10 mouse cellular contexts compared by ENCODE assay signal in genomic region chr11:5095877-5096276, GRCm38 (mm10). TPM values are rescaled to one million over a fixed set of nuclear protein-coding genes. Genes with fewer than 3 reads are reported as not detected.
A peak's percentile ranks its signal among the peaks of the same experiment; 100 is the strongest.
DNase-seq lines count a peak whose midpoint lies in the region; ATAC-seq and TF ChIP-seq lines count a peak whose summit lies in the region.
"Had no signal": no experiment of that assay in that cellular context is flagged by ENCODE, and none has a peak within 500 bp of the region (broad histone marks: within the 10 kb centered on the region; RNA-seq: fewer than 3 reads in every experiment).

No protein-coding gene starts in this region.

- intact Hi-C loops in left cerebral cortex, adult 2 months (cut with DNase I) = loop anchor here (5.0 kb wide), 1 partner anchor 666 kb away; the partner anchor contains the start of gene Urgcp

- peak in 1 of 2 experiments; percentile 42; a peak in 2 of 4 replicates for TF ChIP-seq POLR2A in MEL (IDR thresholded peaks at IDR 0.05; ENCODE audit: control insufficient read depth in 1 of 2, insufficient read depth in 1 of 2, low read depth in 1 of 2, low read length in 2 of 2, poor library complexity in 1 of 2)

- H3K9me3 ChIP-seq in forebrain, embryonic 13.5 days (replicated peaks) = no peaks in the 10 kb centered on the region
- H3K9me3 ChIP-seq in forebrain, postnatal 0 days (ENCODE audit: low read length) = no peaks in the 10 kb centered on the region
- no peaks in the 10 kb centered on the region for H3K9me3 ChIP-seq in limb, embryonic 11.5 days (ENCODE audit: control insufficient read depth, low read length)
- H3K9me3 ChIP-seq in limb, embryonic 10.5 days (replicated peaks) = no peaks in the 10 kb centered on the region
- H3K9me3 ChIP-seq in MEL (replicated peaks; ENCODE audit: insufficient read depth, low read length) = no peaks in the 10 kb centered on the region
- no peaks in the 10 kb centered on the region for H3K9me3 ChIP-seq in limb, embryonic 15.5 days

- H3K27me3 ChIP-seq in forebrain, embryonic 13.5 days = no peaks in the 10 kb centered on the region
- no peaks in the 10 kb centered on the region for H3K27me3 ChIP-seq in forebrain, postnatal 0 days (ENCODE audit: insufficient read depth, low read length)
- no peaks in the 10 kb centered on the region for H3K27me3 ChIP-seq in limb, embryonic 11.5 days (ENCODE audit: control insufficient read depth, insufficient read depth, low read length)
- no peaks in the 10 kb centered on the region for H3K27me3 ChIP-seq in limb, embryonic 10.5 days (ENCODE audit: low read depth, poor library complexity, severe bottlenecking)
- no peaks in the 10 kb centered on the region for H3K27me3 ChIP-seq in MEL (ENCODE audit: control insufficient read depth in 1 of 2, insufficient read depth in 2 of 2, low read length in 2 of 2)
- H3K27me3 ChIP-seq in limb, embryonic 15.5 days = no peaks in the 10 kb centered on the region

- no peak; a peak in 1 of 4 replicates for TF ChIP-seq EP300 in MEL (IDR thresholded peaks at IDR 0.05; ENCODE audit: low read depth in 1 of 2, low read length in 2 of 2)

- no peak for DNase-seq in forebrain, postnatal 0 days
- no peak for DNase-seq in limb, embryonic 11.5 days (ENCODE audit: low spot score)
- DNase-seq in limb, embryonic 10.5 days (ENCODE audit: low spot score) = no peak
- DNase-seq in MEL (ENCODE audit: low read depth, low spot score) = no peak
- DNase-seq in left cerebral cortex, adult 2 months (ENCODE audit: extremely low spot score in 1 of 2, low spot score in 2 of 2) = no peak
- no peak for DNase-seq in gastrocnemius, postnatal 4 days (ENCODE audit: low spot score in 2 of 2)
- DNase-seq: right cerebral cortex, adult 18-20 months had no signal

- H3K79me2 ChIP-seq in MEL (ENCODE audit: control insufficient read depth, insufficient read depth, low read length, poor library complexity) = peaks cover 87% of the 10 kb centered on the region

- H3K27ac ChIP-seq in forebrain, embryonic 13.5 days = no peak overlapping the region
- H3K27ac ChIP-seq in forebrain, postnatal 0 days (ENCODE audit: low read depth, low read length) = no peak overlapping the region
- no peak overlapping the region for H3K27ac ChIP-seq in limb, embryonic 11.5 days (replicated peaks; ENCODE audit: low read depth, low read length)
- H3K27ac ChIP-seq in limb, embryonic 10.5 days = no peak overlapping the region
- 0 out of 2 replicates have a peak overlapping the region, but pooled peaks have one; percentile 4 for H3K27ac ChIP-seq in MEL (ENCODE audit: control insufficient read depth, low read depth, low read length)
- no peak overlapping the region for H3K27ac ChIP-seq in limb, embryonic 15.5 days
- no peak overlapping the region for H3K27ac ChIP-seq in left cerebral cortex, adult 2 months
- H3K27ac ChIP-seq: macrophage had no signal

- ATAC-seq in forebrain, embryonic 13.5 days = no peak
- no peak for ATAC-seq in forebrain, postnatal 0 days
- no peak for ATAC-seq in limb, embryonic 11.5 days (ENCODE audit: insufficient number of reproducible peaks, low FRiP score, low TSS enrichment, low read depth)
- ATAC-seq in limb, embryonic 15.5 days (ENCODE audit: insufficient number of reproducible peaks, low FRiP score, low TSS enrichment, low read depth) = no peak

- WGBS in forebrain, embryonic 13.5 days = 80% methylated on average over 5 of the region's 5 CpGs
- 66% methylated on average over 5 of the region's 5 CpGs for WGBS in forebrain, postnatal 0 days
- WGBS in limb, embryonic 11.5 days = 83% methylated on average over 5 of the region's 5 CpGs
- 87% methylated on average over 5 of the region's 5 CpGs for WGBS in limb, embryonic 10.5 days
- WGBS in limb, embryonic 15.5 days = 70% methylated on average over 5 of the region's 5 CpGs

- TF ChIP-seq RAD21 in MEL (IDR thresholded peaks at IDR 0.05; ENCODE audit: low read depth, low read length) = no peak

- TF ChIP-seq CTCF in forebrain, postnatal 0 days (IDR thresholded peaks at IDR 0.05; ENCODE audit: low read depth) = no peak
- TF ChIP-seq CTCF in MEL (IDR thresholded peaks at IDR 0.05 in 2 of 3, conservative IDR thresholded peaks at IDR 0.05 in 1 of 3; ENCODE audit: control insufficient read depth in 1 of 3, insufficient read depth in 1 of 3, low read depth in 2 of 3, low read length in 3 of 3, poor library complexity in 1 of 3, severe bottlenecking in 1 of 3) = no peak
- no peak for TF ChIP-seq CTCF in left cerebral cortex, adult 2 months (IDR thresholded peaks at IDR 0.05)

- H3K4me2 ChIP-seq in forebrain, embryonic 13.5 days = peak overlapping the region; percentile 85; the same call in 1 of the 2 replicates
- no peak overlapping the region for H3K4me2 ChIP-seq in forebrain, postnatal 0 days (ENCODE audit: low read depth)
- no peak overlapping the region for H3K4me2 ChIP-seq in limb, embryonic 11.5 days (ENCODE audit: low read depth, severe bottlenecking)
- H3K4me2 ChIP-seq in limb, embryonic 15.5 days = no peak overlapping the region

- H3K4me1 ChIP-seq in forebrain, embryonic 13.5 days = peaks cover 35% of the 10 kb centered on the region
- H3K4me1 ChIP-seq in forebrain, postnatal 0 days (ENCODE audit: insufficient read depth) = peaks cover 14% of the 10 kb centered on the region; the same call in 1 of the 2 replicates
- H3K4me1 ChIP-seq in limb, embryonic 11.5 days (ENCODE audit: control insufficient read depth, insufficient read depth, low read length) = peaks cover 9% of the 10 kb centered on the region
- peaks cover 24% of the 10 kb centered on the region for H3K4me1 ChIP-seq in limb, embryonic 10.5 days
- H3K4me1 ChIP-seq in MEL (ENCODE audit: control insufficient read depth in 1 of 2, insufficient read depth in 2 of 2, low read length in 2 of 2) = peaks cover 6 to 18% of the 10 kb centered on the region in 2 experiments
- peaks cover 19% of the 10 kb centered on the region for H3K4me1 ChIP-seq in limb, embryonic 15.5 days

- peaks cover 18% of the 10 kb centered on the region for H3K36me3 ChIP-seq in forebrain, embryonic 13.5 days (ENCODE audit: poor library complexity, severe bottlenecking)
- peaks cover 14% of the 10 kb centered on the region for H3K36me3 ChIP-seq in forebrain, postnatal 0 days (ENCODE audit: insufficient read depth)
- H3K36me3 ChIP-seq in limb, embryonic 11.5 days (ENCODE audit: control insufficient read depth, insufficient read depth, low read length) = peaks cover 7% of the 10 kb centered on the region; the same call in 1 of the 2 replicates
- H3K36me3 ChIP-seq in limb, embryonic 10.5 days = peaks cover 56% of the 10 kb centered on the region
- peaks cover 43 to 59% of the 10 kb centered on the region in 2 experiments for H3K36me3 ChIP-seq in MEL (ENCODE audit: control insufficient read depth in 1 of 2, insufficient read depth in 2 of 2, low read length in 2 of 2)
- peaks cover 12% of the 10 kb centered on the region for H3K36me3 ChIP-seq in limb, embryonic 15.5 days

- no peak overlapping the region for H3K4me3 ChIP-seq in forebrain, embryonic 13.5 days
- no peak overlapping the region for H3K4me3 ChIP-seq in forebrain, postnatal 0 days (ENCODE audit: low read depth, low read length)
- H3K4me3 ChIP-seq in limb, embryonic 11.5 days (ENCODE audit: low read depth, low read length) = 0 out of 2 replicates have a peak overlapping the region, but pooled peaks have one; percentile 3
- H3K4me3 ChIP-seq in limb, embryonic 10.5 days = no peak overlapping the region
- H3K4me3 ChIP-seq in MEL (ENCODE audit: control insufficient read depth in 1 of 2, insufficient read depth in 1 of 2, low read depth in 2 of 2, low read length in 2 of 2) = peak overlapping the region in 1 of 2 experiments; percentile 35; a peak in 3 of 4 replicates
- H3K4me3 ChIP-seq in limb, embryonic 15.5 days = 0 out of 2 replicates have a peak overlapping the region, but pooled peaks have one; percentile 0
- H3K4me3 ChIP-seq in left cerebral cortex, adult 2 months = no peak overlapping the region

- H3K9ac ChIP-seq in forebrain, embryonic 13.5 days = no peak overlapping the region
- H3K9ac ChIP-seq in forebrain, postnatal 0 days = no peak overlapping the region
- H3K9ac ChIP-seq in limb, embryonic 11.5 days (ENCODE audit: low read length) = no peak overlapping the region
- H3K9ac ChIP-seq in MEL (ENCODE audit: control insufficient read depth, low read depth, low read length, poor library complexity, severe bottlenecking) = peak overlapping the region; percentile 99; the same call in 1 of the 2 replicates
- no peak overlapping the region for H3K9ac ChIP-seq in limb, embryonic 15.5 days

RNA-seq across cellular contexts. Expression of gene Rhbdd3, which starts 2.8 kb away (rescaled TPM):
- polyA plus RNA-seq in forebrain, embryonic 13.5 days (2015; fragmentation: Nextera tagmentation; extraction: Ambion mirVana) = 25.8 and 26.3 TPM in 2 replicates
- total RNA-seq in forebrain, postnatal 0 days (2014; rRNA removed) = 31.0 and 34.5 TPM in 2 replicates
- polyA plus RNA-seq in forebrain, postnatal 0 days (2015; fragmentation: Nextera tagmentation; extraction: Ambion mirVana) = 33.3 and 36.6 TPM in 2 replicates
- 19.3 and 20.5 TPM in 2 replicates for polyA plus RNA-seq in limb, embryonic 11.5 days (2014; fragmentation: Nextera tagmentation; extraction: Ambion mirVana)
- 29.0 and 31.6 TPM in 2 replicates for polyA plus RNA-seq in limb, embryonic 10.5 days (2016; fragmentation: Nextera tagmentation; extraction: Ambion mirVana)
- 35.9 TPM in 2 replicates for total RNA-seq in MEL (2012; rRNA removed)
- polyA plus RNA-seq in MEL (2012; ENCODE audit: insufficient read depth in 1 of 2, insufficient read length in 2 of 2, low read depth in 1 of 2, low replicate concordance in 2 of 2, missing spikeins in 1 of 2) = 10 to 100 TPM in 1 of 2 experiments, not detected in 1; 55.7 TPM
- 23.1 and 26.1 TPM in 2 replicates for polyA plus RNA-seq in limb, embryonic 15.5 days (2015; fragmentation: Nextera tagmentation; extraction: Ambion mirVana)
- total RNA-seq in left cerebral cortex, adult 2 months (2021) = 10 to 100 TPM; 23.7 to 28.0 TPM
- total RNA-seq in gastrocnemius, postnatal 4 days (2021) = 10 to 100 TPM; 25.7 to 25.8 TPM

RNA-seq across cellular contexts. Expression of gene Ewsr1, which starts 3.2 kb away (rescaled TPM):
- polyA plus RNA-seq in forebrain, embryonic 13.5 days (2015; fragmentation: Nextera tagmentation; extraction: Ambion mirVana) = 808 and 853 TPM in 2 replicates
- total RNA-seq in forebrain, postnatal 0 days (2014; rRNA removed) = 271 and 355 TPM in 2 replicates
- 362 and 390 TPM in 2 replicates for polyA plus RNA-seq in forebrain, postnatal 0 days (2015; fragmentation: Nextera tagmentation; extraction: Ambion mirVana)
- 497 and 511 TPM in 2 replicates for polyA plus RNA-seq in limb, embryonic 11.5 days (2014; fragmentation: Nextera tagmentation; extraction: Ambion mirVana)
- polyA plus RNA-seq in limb, embryonic 10.5 days (2016; fragmentation: Nextera tagmentation; extraction: Ambion mirVana) = 893 and 996 TPM in 2 replicates
- 435 and 452 TPM in 2 replicates for total RNA-seq in MEL (2012; rRNA removed)
- polyA plus RNA-seq in MEL (2012; ENCODE audit: insufficient read depth in 1 of 2, insufficient read length in 2 of 2, low read depth in 1 of 2, low replicate concordance in 2 of 2, missing spikeins in 1 of 2) = 1,000 to 10,000 TPM in 1 of 2 experiments, 100 to 1,000 TPM in 1; 570 to 1,336 TPM
- polyA plus RNA-seq in limb, embryonic 15.5 days (2015; fragmentation: Nextera tagmentation; extraction: Ambion mirVana) = 655 and 680 TPM in 2 replicates
- total RNA-seq in left cerebral cortex, adult 2 months (2021) = 100 to 1,000 TPM; 309 to 316 TPM
- 100 to 1,000 TPM; 205 to 243 TPM for total RNA-seq in gastrocnemius, postnatal 4 days (2021)

RNA-seq across cellular contexts. Expression of gene Gas2l1, which starts 30.8 kb away (rescaled TPM):
- 13.2 and 15.2 TPM in 2 replicates for polyA plus RNA-seq in forebrain, embryonic 13.5 days (2015; fragmentation: Nextera tagmentation; extraction: Ambion mirVana)
- total RNA-seq in forebrain, postnatal 0 days (2014; rRNA removed) = 25.9 and 30.7 TPM in 2 replicates
- 18.7 and 23.3 TPM in 2 replicates for polyA plus RNA-seq in forebrain, postnatal 0 days (2015; fragmentation: Nextera tagmentation; extraction: Ambion mirVana)
- polyA plus RNA-seq in limb, embryonic 11.5 days (2014; fragmentation: Nextera tagmentation; extraction: Ambion mirVana) = 30.3 and 34.2 TPM in 2 replicates
- polyA plus RNA-seq in limb, embryonic 10.5 days (2016; fragmentation: Nextera tagmentation; extraction: Ambion mirVana) = 27.5 and 34.4 TPM in 2 replicates
- 41.1 and 43.9 TPM in 2 replicates for total RNA-seq in MEL (2012; rRNA removed)
- 10 to 100 TPM in 1 of 2 experiments, not detected in 1; 89.0 TPM for polyA plus RNA-seq in MEL (2012; ENCODE audit: insufficient read depth in 1 of 2, insufficient read length in 2 of 2, low read depth in 1 of 2, low replicate concordance in 2 of 2, missing spikeins in 1 of 2)
- polyA plus RNA-seq in limb, embryonic 15.5 days (2015; fragmentation: Nextera tagmentation; extraction: Ambion mirVana) = 32.3 and 34.4 TPM in 2 replicates
- 10 to 100 TPM; 92.1 to 95.3 TPM for total RNA-seq in left cerebral cortex, adult 2 months (2021)
- 10 to 100 TPM; 25.1 to 28.5 TPM for total RNA-seq in gastrocnemius, postnatal 4 days (2021)

RNA-seq across cellular contexts. Expression of gene Rasl10a, which starts 37.9 kb away (rescaled TPM):
- 0.43 TPM in 1 of 2 replicates, not detected in the other for polyA plus RNA-seq in forebrain, embryonic 13.5 days (2015; fragmentation: Nextera tagmentation; extraction: Ambion mirVana)
- total RNA-seq in forebrain, postnatal 0 days (2014; rRNA removed) = 2.3 and 6.8 TPM in 2 replicates
- polyA plus RNA-seq in forebrain, postnatal 0 days (2015; fragmentation: Nextera tagmentation; extraction: Ambion mirVana) = 4.5 and 5.3 TPM in 2 replicates
- polyA plus RNA-seq in limb, embryonic 11.5 days (2014; fragmentation: Nextera tagmentation; extraction: Ambion mirVana) = 0.84 and 0.91 TPM in 2 replicates
- polyA plus RNA-seq in limb, embryonic 10.5 days (2016; fragmentation: Nextera tagmentation; extraction: Ambion mirVana) = 0.34 and 0.51 TPM in 2 replicates
- 0.23 TPM in 1 of 2 replicates, not detected in the other for total RNA-seq in MEL (2012; rRNA removed)
- 1 to 10 TPM in 1 of 2 experiments, not detected in 1; 1.3 TPM for polyA plus RNA-seq in MEL (2012; ENCODE audit: insufficient read depth in 1 of 2, insufficient read length in 2 of 2, low read depth in 1 of 2, low replicate concordance in 2 of 2, missing spikeins in 1 of 2)
- polyA plus RNA-seq in limb, embryonic 15.5 days (2015; fragmentation: Nextera tagmentation; extraction: Ambion mirVana) = 7.1 and 8.6 TPM in 2 replicates
- 10 to 100 TPM; 71.6 to 84.3 TPM for total RNA-seq in left cerebral cortex, adult 2 months (2021)
- total RNA-seq in gastrocnemius, postnatal 4 days (2021) = 1 to 10 TPM; 1.9 to 2.8 TPM
- polyA plus RNA-seq: macrophage had no signal

RNA-seq across cellular contexts. Expression of gene Emid1, which starts 56.2 kb away (rescaled TPM):
- 14.9 and 18.8 TPM in 2 replicates for polyA plus RNA-seq in forebrain, embryonic 13.5 days (2015; fragmentation: Nextera tagmentation; extraction: Ambion mirVana)
- total RNA-seq in forebrain, postnatal 0 days (2014; rRNA removed) = 16.4 and 22.8 TPM in 2 replicates
- polyA plus RNA-seq in forebrain, postnatal 0 days (2015; fragmentation: Nextera tagmentation; extraction: Ambion mirVana) = 28.5 and 34.2 TPM in 2 replicates
- 9.9 and 11.5 TPM in 2 replicates for polyA plus RNA-seq in limb, embryonic 11.5 days (2014; fragmentation: Nextera tagmentation; extraction: Ambion mirVana)
- polyA plus RNA-seq in limb, embryonic 10.5 days (2016; fragmentation: Nextera tagmentation; extraction: Ambion mirVana) = 12.1 and 12.3 TPM in 2 replicates
- total RNA-seq in MEL (2012; rRNA removed) = 0.15 TPM in 1 of 2 replicates, not detected in the other
- under 1 TPM in 1 of 2 experiments, not detected in 1; 0.10 TPM for polyA plus RNA-seq in MEL (2012; ENCODE audit: insufficient read depth in 1 of 2, insufficient read length in 2 of 2, low read depth in 1 of 2, low replicate concordance in 2 of 2, missing spikeins in 1 of 2)
- polyA plus RNA-seq in limb, embryonic 15.5 days (2015; fragmentation: Nextera tagmentation; extraction: Ambion mirVana) = 39.1 and 41.0 TPM in 2 replicates
- total RNA-seq in left cerebral cortex, adult 2 months (2021) = 1 to 10 TPM; 6.2 to 8.1 TPM
- total RNA-seq in gastrocnemius, postnatal 4 days (2021) = 10 to 100 TPM; 17.4 to 20.4 TPM

Comparison
In these comparisons a context has a peak if more than half of its experiments do, and no peak if none do; other contexts are left out.
1. H3K4me3 ChIP-seq: peak in limb, embryonic 11.5 days (single experiment) and limb, embryonic 15.5 days (single experiment); none in forebrain, embryonic 13.5 days (single experiment), forebrain, postnatal 0 days (single experiment), limb, embryonic 10.5 days (single experiment) and left cerebral cortex, adult 2 months (single experiment).